Mouse (Mus musculus) forebrain, embryonic 11.5 days (tissue): ENCODE measurements at regions not wholly inside any gene's neighbourhood (a gene's known extent, or its start where the extent isn't known, plus 50 kb on each side); places are given as distances from the start of the nearest gene placed in this dataset.

ENCODE experiments used
- ATAC-seq: fragments of 200-750 bp; cut with Nextera tagmentation; replicated peaks from 2 replicates; pipeline ENCODE4 v1.8.0; 2017; ENCODE audit warnings: moderate TSS enrichment; ENCODE audit not compliant: low FRiP score
- DNase-seq: peaks from one replicate; pipeline ENCODE4 v3.0.0-alpha.2; 2017; ENCODE audit warnings: low spot score
- H3K27ac ChIP-seq: fragments of 300-500 bp; sonication (generic); 2 replicates; pipeline ENCODE4 v1.5.1; 2014; ENCODE audit warnings: low read depth, low read length
- H3K27me3 ChIP-seq: fragments of 300-500 bp; sonication (generic); 2 replicates; pipeline ENCODE4 v1.6.1; 2014; ENCODE audit warnings: mild to moderate bottlenecking, low read length, mixed read lengths; ENCODE audit not compliant: control insufficient read depth, insufficient read depth
- H3K36me3 ChIP-seq: fragments of 300-500 bp; sonication (generic); 2 replicates; pipeline ENCODE4 v1.6.1; 2014; ENCODE audit warnings: mild to moderate bottlenecking, low read length, moderate library complexity, mixed read lengths; ENCODE audit not compliant: control insufficient read depth, insufficient read depth
- H3K4me1 ChIP-seq: fragments of 300-500 bp; sonication (generic); replicated peaks from 2 replicates; pipeline ENCODE4 v1.6.1; 2014; ENCODE audit warnings: low read length, mixed read lengths; ENCODE audit not compliant: control insufficient read depth, insufficient read depth
- H3K4me2 ChIP-seq: fragments of 300-500 bp; sonication (generic); 2 replicates; pipeline ENCODE4 v1.6.1; 2014; ENCODE audit warnings: low read depth, mild to moderate bottlenecking, low read length, moderate library complexity, mixed read lengths; ENCODE audit not compliant: severe bottlenecking
- H3K4me3 ChIP-seq: fragments of 300-500 bp; sonication (generic); 2 replicates; pipeline ENCODE4 v1.5.1; 2014; ENCODE audit warnings: low read depth, low read length
- H3K9ac ChIP-seq: fragments of 300-500 bp; sonication (generic); 2 replicates; pipeline ENCODE4 v1.6.1; 2014; ENCODE audit warnings: low read length
- H3K9me3 ChIP-seq: fragments of 300-500 bp; sonication (generic); 2 replicates; pipeline ENCODE4 v1.6.1; 2016; ENCODE audit warnings: low read length, mixed read lengths; ENCODE audit not compliant: control insufficient read depth
- WGBS: fragments of 180-500 bp; shearing (Covaris S2); extraction: QIAGEN DNeasy Blood & Tissue Kit; methylation state at CpG from one replicate; pipeline ENCODE4 v1.1.7; 2014; 5-methylcytosine and 5-hydroxymethylcytosine counted together

DNA sequence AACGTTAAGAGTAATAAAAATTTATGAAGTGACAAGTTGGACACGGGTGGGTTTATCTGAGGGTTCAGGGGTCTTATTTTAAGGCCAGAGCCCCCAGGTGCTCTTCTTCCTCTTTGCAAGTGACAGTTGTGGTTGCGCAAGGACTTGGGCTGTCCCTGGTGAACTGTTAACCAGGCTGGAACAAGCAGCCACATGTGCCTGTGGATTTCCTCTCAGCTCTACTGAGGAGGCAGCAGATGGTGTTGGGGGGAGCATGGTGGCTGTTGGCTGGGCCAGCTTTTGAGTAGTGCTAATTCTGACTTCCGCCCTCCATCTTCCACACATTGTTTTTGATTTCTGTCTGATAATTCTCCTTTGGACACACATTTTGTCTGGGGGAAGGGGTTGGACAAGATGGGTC is 227.9 kb upstream of the Tbc1d5 start:
- no peaks in the 10 kb centered on the region for H3K9me3 ChIP-seq
- no peak for DNase-seq
- WGBS, result 87% methylated on average over 4 of the region's 4 CpGs
- H3K27ac ChIP-seq, result no peak overlapping the region
- H3K36me3 ChIP-seq, result no peaks in the 10 kb centered on the region
- H3K4me1 ChIP-seq, result no peaks in the 10 kb centered on the region
- no peak for ATAC-seq
- H3K4me2 ChIP-seq, result no peak overlapping the region
- H3K9ac ChIP-seq, result no peak overlapping the region
- H3K27me3 ChIP-seq, result no peaks in the 10 kb centered on the region
- no peak overlapping the region for H3K4me3 ChIP-seq

DNA sequence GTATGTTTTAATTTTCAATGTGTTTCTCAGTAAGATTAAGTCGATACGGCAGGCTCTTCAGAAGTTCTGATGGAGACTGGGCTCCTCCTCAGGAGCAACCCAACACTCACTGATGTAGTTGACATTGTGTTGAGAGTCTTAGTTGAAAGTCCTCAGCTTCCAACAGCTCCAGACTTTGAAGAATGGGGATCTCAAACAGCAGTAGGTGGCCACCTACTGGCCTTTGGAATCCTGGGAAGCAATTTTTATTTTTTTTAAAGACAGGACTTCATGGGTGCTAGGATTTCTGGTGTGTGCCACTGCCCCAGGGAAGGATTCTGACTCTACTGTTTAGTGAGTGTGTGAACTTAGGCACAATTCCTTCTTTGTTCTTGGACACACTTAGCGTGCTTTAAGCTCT is 225.9 kb upstream of the Tbc1d5 start:
- no peak for DNase-seq
- ATAC-seq, result no peak
- Histone ChIP-seq H3K27ac (no peak overlapping the region), H3K27me3 (no peaks in the 10 kb centered on the region), H3K36me3 (no peaks in the 10 kb centered on the region), H3K4me2 (no peak overlapping the region), H3K9ac (no peak overlapping the region), H3K4me1 (no peaks in the 10 kb centered on the region), H3K4me3 (no peak overlapping the region), H3K9me3 (no peaks in the 10 kb centered on the region)
- WGBS, result 81% methylated on average over 3 of the region's 3 CpGs

DNA sequence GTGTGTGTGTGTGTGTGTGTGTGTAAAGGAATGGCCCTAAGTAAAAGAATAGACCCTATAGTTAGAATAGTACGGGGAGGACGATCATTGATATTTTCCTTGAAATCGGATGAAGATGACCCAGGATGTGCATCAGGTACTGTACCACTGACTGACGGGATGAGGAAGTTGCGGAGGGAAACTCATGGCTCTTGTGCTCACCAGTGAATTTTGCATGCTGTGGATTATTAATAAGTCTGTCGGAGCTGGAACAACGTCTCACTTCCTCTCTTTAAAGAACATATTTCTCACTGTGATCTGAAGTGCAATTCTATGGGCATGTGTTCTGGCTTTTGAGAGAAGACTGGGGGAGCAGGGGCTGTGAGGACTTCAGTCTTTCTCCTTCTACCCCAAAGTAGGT is 218.8 kb upstream of the Tbc1d5 start:
- Histone ChIP-seq H3K27ac (no peak overlapping the region), H3K9me3 (no peaks in the 10 kb centered on the region), H3K27me3 (no peaks in the 10 kb centered on the region), H3K4me1 (no peaks in the 10 kb centered on the region), H3K4me2 (no peak overlapping the region), H3K4me3 (no peak overlapping the region), H3K9ac (no peak overlapping the region), H3K36me3 (no peaks in the 10 kb centered on the region)
- DNase-seq (no peak), ATAC-seq (no peak)
- 96% methylated on average over 7 of the region's 7 CpGs for WGBS

DNA sequence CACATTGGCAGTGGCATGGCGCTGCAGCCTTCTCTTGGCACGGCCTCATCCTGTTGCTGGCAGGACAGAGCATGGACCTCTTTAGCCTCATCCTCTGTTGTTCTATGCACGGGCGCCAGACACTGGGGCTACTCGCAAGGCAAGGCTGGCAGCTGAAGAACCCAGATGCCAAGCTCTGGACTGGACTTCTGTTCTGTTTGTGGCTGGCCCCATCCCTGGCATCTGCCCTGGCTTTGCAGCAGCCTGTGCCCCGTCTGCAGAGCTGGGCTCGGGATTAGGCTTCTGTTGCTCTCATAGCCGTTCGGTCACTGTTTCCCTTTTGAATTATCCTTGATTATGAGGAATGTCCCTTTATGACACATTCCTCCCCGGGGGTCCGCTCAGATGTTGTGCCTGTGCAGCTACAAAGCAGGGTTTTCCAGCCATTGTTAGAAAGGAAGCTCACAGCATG is 214.6 kb upstream of the Tbc1d5 start:
- Histone ChIP-seq H3K4me2 (no peak overlapping the region), H3K9ac (no peak overlapping the region), H3K4me3 (no peak overlapping the region), H3K9me3 (no peaks in the 10 kb centered on the region), H3K27ac (no peak overlapping the region), H3K27me3 (no peaks in the 10 kb centered on the region), H3K36me3 (no peaks in the 10 kb centered on the region), H3K4me1 (no peaks in the 10 kb centered on the region)
- ATAC-seq, result no peak
- WGBS, result 50% methylated on average over 11 of the region's 11 CpGs
- no peak for DNase-seq

DNA sequence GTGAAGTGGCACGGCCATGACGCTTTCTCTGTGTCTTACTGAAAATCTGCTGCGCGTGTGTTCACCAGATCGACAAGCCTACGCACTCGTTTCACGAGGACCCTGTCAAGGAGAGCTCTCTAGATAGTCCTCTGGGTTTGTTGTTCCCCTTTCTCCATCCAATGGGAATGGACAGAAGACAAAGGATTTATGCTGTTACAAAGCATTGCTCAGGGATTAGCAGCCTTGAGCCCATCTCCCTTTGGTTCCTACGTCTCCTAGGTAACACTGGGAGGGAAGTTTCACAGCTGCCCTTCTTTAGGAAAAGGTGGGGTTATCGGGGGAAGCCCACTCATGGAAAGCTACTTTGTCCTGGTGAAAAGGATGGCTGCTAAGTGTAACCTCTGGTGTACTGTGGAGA is 212.7 kb upstream of the Tbc1d5 start:
- no peak overlapping the region for H3K27ac ChIP-seq
- no peak overlapping the region for H3K4me2 ChIP-seq
- WGBS, result 74% methylated on average over 10 of the region's 10 CpGs
- DNase-seq, result no peak
- no peak for ATAC-seq
- no peak overlapping the region for H3K9ac ChIP-seq
- no peaks in the 10 kb centered on the region for H3K27me3 ChIP-seq
- no peaks in the 10 kb centered on the region for H3K4me1 ChIP-seq
- H3K9me3 ChIP-seq, result no peaks in the 10 kb centered on the region
- H3K36me3 ChIP-seq, result no peaks in the 10 kb centered on the region
- H3K4me3 ChIP-seq, result no peak overlapping the region

DNA sequence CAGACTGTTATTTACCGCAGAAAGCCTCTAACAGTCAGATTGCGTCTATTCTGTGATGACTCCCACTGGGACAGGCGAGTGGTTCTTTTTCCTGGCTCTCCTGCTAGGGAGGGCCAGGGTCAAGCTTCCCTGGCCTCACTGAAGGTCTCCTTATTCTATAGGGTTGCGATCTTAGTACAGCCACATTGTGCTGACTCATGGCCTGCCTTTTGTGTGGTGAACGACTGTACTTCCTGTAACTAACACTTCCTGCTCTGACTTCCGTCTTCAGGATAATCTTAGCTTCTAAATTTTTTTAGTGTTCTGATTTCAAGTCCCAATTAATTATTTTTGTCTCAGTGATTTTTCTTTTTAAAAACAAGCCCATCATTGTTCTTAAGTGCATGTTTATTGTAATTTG is 203.4 kb upstream of the Tbc1d5 start:
- Histone ChIP-seq H3K27ac (no peak overlapping the region), H3K9me3 (no peaks in the 10 kb centered on the region), H3K4me3 (no peak overlapping the region), H3K4me1 (no peaks in the 10 kb centered on the region), H3K4me2 (no peak overlapping the region), H3K9ac (no peak overlapping the region), H3K36me3 (no peaks in the 10 kb centered on the region), H3K27me3 (no peaks in the 10 kb centered on the region)
- ATAC-seq (no peak), DNase-seq (no peak)
- 87% methylated on average over 6 of the region's 6 CpGs for WGBS

DNA sequence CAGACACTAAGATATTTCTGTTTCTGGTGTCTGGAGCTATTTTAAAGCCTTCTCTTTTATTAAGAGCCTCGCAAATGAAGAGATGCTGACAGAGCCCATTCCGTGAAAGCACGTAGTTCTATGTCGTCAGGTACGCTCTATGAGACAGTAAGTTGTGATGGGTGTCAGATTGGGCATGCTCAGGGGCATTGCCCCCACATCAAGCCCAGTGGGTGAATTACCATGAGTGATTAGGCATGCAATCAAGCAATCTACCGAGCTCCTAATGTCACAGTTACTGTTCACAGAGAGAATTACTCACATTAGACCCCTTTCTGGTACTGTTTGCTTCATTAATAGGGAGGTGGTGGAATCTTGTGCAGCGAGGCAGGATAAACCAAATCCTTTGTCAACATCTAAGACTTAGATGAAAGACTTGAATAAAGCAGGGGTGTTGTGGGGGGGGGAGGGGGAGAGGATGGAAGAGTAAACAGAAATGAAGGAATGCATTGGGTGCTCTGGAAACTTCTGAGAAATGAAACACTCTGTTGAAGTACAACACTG is 192.9 kb upstream of the Tbc1d5 start:
- Histone ChIP-seq H3K4me2 (no peak overlapping the region), H3K9me3 (no peaks in the 10 kb centered on the region), H3K27ac (no peak overlapping the region), H3K27me3 (no peaks in the 10 kb centered on the region), H3K36me3 (no peaks in the 10 kb centered on the region), H3K4me3 (no peak overlapping the region), H3K4me1 (no peaks in the 10 kb centered on the region; the same call in 1 of the 2 replicates), H3K9ac (no peak overlapping the region)
- ATAC-seq (peak; percentile 79), DNase-seq (no peak)
- WGBS, result 40% methylated on average over 7 of the region's 7 CpGs

DNA sequence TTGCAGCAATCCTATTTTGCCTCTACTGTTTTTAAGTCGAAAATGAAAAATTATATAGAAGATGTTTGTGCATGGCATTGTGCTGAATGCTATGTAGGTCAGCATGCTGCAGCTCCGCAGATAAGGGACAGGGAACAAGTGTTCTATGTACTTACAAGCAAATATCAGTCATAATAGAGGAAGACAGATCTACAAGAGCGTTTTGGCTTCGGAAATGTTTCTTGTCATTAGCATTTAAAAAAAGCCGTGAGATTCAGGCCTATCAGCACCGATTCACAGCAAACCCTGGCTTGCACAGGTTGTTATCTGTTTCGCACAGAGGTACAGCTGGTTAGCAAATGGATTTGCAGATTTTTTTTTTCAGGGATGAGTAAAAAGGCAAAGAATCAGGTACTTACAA is 191.8 kb upstream of the Tbc1d5 start:
- Histone ChIP-seq H3K4me3 (no peak overlapping the region), H3K9me3 (no peaks in the 10 kb centered on the region), H3K27ac (no peak overlapping the region), H3K4me1 (no peaks in the 10 kb centered on the region; the same call in 1 of the 2 replicates), H3K4me2 (no peak overlapping the region), H3K36me3 (no peaks in the 10 kb centered on the region), H3K9ac (no peak overlapping the region), H3K27me3 (no peaks in the 10 kb centered on the region)
- DNase-seq (no peak), ATAC-seq (no peak)
- WGBS, result 82% methylated on average over 7 of the region's 7 CpGs

DNA sequence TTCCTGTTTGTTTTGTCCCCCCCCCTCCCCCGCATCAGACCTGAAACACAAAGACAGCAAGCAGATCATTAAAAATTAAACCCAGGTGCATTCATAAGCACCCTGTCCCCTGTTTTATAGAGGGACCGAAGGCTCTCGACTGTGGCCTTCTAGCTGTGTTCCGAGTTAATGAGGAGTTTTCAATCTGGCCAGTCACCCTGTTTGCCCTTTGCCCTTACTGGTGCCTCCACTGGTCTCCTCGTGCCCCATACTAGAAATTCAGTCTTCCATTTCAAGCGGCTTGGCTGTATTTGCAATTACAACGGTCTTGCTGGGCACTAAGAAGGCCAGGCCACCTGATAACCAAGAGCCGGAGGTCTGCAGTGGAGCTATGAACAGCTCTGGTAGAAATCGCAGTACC is 190.9 kb upstream of the Tbc1d5 start:
- Histone ChIP-seq H3K9me3 (no peaks in the 10 kb centered on the region), H3K4me1 (no peaks in the 10 kb centered on the region; the same call in 1 of the 2 replicates), H3K36me3 (no peaks in the 10 kb centered on the region), H3K4me3 (no peak overlapping the region), H3K27me3 (no peaks in the 10 kb centered on the region), H3K27ac (no peak overlapping the region), H3K9ac (no peak overlapping the region), H3K4me2 (no peak overlapping the region)
- 52% methylated on average over 9 of the region's 9 CpGs for WGBS
- ATAC-seq (0 out of 2 replicates have a peak, but pooled peaks have one; percentile 26), DNase-seq (no peak)
